Mouse (Mus musculus) WW6 (cell line): ENCODE measurements around the gene Fam107b.
"Not testable (repeated sequence)": the region's sequence is repeated elsewhere in the genome, so short reads cannot be mapped to it uniquely, and the experiment has no call there.

Source experiments
- DNase-seq: peaks from one replicate; pipeline ENCODE4 v3.0.0-alpha.2; 2013; ENCODE audit warnings: low read depth, low spot score

The Fam107b gene

DNA sequence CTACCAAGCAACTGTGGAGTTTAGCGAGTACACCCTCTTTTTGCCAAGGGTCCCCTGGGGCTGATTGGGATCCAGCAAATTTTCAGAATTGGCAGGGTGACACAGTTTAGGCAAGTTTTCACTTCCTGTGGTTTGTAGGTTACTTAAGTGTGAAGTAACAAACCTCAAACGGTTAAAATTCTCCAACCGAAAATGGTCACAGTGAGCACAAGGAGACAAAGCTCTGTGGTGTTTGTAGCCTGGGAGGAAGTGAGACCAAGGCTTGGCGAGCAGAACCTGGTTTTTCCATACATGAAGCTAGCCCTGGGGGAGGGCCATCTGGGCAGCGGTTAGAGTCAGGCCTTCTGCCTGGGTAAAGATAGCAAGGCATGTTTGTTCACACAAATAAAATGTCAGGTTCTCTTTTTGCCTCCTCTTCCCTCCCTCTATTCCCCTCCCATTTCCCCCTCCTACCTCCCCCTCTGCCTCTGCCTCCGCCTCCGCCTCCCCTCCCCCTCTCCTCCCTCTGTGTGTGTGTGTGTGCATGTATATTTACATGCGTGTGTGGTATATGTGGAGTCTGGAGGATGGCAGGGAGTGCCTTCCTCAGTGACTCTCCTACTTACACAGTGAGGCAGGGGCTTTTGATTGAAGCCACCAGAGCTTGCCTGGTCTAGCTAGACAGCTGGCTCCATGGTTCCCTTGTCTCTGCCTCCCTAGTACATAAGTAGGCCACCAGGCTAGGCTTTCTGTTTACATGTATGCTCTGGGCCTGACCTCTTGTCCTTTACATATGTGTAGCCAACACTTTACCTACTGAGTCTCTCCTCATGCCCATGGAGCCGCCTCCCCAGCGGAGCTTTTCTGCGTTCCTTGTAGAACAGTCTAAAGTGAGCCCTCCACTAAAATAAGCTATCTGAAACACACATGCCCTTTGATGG is 87.8 kb downstream of the Fam107b start:
- DNase-seq, result no peak

DNA sequence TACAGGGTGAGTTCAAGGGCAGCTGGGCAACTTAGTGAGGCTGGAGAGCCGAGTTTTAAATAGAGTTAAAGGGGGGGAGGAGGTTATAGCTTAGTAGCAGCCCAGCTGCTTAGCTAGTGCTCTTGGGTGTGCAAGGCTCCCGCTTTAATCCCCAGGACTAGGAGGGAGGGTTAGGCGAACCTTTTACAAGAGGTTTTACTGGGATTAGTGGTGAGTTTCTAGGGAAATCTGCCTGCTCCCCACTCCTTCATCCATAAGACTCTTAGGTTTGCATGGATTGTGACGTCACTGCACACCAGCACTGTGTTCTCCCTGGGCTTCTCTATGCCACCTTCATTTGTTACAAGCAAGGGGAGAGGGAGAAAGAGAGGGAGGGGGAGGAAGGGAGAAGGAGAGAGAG is 88.6 kb downstream of the Fam107b start:
- no peak for DNase-seq

DNA sequence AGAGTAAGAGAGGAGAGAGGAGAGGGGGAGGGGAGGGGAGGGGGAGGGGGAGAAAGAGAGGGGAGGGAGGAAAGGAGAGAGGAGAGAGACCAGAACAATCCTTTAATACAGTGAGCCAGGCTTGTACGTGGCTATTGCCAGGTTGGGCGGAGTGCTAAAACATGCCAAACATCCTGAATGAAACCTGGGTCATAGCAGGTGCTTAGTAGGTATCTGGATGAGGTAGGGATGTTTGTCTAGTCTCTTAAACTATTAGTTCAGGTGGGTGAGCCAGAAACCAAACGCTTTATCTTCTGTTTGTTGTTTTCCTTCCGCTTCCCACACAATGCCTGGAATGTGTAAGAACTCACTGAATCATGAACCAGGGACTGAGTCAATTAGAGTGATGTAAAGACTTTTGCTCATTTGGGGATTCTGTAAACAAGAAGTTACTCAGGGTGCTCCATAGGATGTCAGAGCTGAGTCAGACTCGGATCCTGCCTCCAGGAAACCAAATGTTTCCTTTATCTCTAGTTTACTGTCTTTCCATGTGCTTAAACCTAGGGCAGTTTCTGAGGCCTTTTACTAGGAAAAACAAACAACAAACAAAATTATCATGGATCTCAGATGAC is 89.1 kb downstream of the Fam107b start:
- no peak for DNase-seq

DNA sequence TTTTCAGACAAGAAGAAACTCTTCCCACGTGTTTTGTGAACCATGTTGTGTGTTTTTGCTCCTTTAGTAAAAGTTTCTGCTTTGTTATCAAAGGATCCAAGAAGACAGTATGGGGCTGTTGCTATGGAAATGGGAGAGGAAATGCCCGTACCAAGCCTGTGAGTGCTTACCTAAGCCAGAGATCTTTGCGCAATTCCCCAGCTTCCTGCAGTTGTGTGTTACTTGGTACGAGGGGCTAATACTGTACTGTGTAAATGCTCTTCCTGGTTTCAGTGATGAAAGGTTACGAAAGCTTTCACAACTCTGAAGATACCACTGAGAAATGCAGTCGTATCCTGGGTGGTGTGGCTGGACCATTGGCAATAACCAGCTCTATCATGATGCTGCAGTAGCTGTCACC is 93.8 kb downstream of the Fam107b start:
- no peak for DNase-seq

DNA sequence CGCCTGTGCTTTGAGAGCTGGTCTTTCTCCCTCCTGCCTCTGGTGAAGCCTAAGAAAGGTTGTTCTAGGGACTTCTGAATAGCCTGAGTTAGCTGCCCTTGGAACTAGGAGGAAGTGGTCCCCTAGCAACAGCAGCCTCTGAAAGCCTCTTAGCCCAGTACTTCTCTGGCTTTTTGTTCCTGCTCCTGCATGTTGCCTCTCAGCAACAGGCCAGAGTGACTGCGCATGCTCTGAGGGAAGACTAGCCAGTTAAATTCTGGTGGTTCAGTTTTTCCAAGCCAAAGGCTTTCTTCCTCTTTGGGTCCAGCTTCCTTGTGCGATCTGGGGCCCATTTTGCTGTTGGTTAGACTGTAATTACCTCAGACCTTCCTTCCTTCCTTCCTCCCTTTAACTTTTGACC is 98.4 kb downstream of the Fam107b start:
- no peak for DNase-seq

DNA sequence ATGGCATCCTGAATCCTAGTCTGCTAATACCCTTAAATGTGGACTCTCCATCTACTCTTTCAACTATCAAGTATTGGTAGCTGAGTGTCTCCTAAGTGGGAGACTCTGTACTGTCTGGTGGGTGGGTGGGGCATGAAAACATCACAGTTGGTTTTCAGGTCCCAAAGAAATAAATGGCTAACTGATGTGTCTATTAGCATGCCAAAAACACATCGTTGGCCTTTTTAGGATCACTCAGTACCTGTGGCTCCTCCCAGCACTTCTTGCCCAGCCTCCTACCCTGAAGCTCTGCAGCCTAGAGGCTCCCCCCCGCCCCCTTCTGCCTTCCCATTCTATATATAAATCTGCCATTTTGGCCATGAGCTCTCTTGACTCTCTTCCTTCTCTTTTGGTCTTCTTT is 99.4 kb downstream of the Fam107b start:
- DNase-seq, result peak; percentile 13

DNA sequence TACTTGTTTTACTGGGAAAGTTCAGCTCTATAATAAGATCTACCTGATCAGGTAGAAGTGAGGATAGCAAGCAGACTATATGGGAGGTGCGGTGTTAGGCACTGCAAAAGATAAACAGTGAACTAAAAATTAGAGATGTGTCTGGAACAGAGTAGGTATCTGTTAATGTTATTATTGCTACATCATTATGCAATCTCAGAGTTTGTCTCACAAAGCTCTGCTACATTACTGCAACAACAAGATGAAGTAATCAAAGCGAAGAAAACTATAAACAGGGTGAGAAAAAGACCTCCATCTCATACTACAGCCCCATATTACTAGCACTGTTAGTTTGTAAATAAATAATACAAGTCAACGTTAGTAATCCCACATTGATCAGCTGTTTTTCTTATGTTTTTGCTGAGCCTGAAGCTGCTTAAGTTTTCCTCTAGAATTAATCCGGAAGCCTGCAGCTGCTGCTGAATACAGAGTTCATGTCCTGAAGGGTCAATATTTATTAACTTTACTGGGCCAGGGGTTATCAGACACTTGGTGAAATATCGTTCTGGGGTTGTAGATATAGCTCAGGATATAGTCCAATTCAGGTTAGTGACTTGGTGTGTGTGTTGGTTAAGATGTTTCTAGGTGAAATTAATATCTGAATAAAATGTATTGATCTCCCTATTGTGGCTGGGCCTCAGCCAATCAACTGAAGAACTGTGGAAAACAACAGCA is 102.5 kb downstream of the Fam107b start:
- DNase-seq, result no peak

DNA sequence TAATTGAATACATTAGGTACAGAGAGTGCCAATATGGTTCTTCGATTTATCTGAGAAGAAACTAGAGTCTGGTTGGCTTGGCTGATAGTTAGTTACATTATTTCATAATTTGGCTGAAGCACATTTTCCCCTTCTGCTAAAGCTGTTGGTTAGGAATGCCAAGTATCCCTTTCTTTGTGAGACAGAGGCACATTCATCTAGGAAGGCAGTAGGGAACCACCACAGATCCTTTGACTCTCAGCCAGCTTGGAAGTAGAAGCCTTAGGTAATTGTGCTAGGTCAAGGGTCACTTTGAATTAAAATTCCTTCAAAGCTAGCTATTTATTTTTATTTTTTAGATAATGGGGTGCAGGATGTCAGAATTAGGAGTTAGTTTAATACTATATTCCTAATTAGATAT is 105.2 kb downstream of the Fam107b start:
- no peak for DNase-seq

DNA sequence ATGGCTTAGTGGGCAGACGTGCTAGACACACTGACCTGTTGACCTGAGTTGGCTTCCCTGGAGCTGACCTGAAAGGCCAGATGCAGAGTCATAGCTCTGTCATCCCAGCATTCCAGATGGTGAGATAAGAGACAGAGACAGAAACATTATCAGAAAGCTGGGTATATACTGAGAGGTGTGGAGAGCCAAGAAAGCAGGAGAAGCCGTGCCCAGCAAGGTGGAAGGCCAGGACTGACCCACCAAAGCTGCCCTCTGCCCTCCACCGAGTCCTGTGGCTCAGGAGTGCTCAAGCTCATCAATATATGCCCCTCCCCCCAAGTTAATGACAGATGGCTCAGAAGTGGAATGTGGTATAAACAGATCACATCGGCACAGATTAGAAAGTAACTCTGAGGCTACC is 112.4 kb downstream of the Fam107b start:
- no peak for DNase-seq

DNA sequence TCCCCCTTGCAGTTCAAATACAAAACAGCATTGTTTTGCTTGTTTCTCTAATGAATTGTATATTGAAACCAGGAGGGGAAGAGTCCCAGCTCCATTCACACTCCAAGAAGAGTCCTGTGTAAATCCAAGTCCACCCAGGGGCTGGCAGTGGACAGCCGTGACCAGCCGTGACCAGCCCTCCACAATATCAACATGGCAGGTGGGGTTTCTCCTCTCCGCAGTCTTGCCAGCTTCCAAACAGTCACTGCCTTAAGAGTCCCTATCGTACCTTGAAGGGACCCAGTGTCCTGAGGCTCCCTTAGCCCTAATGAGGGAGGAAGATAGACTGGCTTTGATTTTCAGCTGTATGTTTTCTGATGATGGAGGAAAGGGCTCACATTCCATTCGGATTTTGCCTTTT is 113.1 kb downstream of the Fam107b start:
- DNase-seq, result no peak

DNA sequence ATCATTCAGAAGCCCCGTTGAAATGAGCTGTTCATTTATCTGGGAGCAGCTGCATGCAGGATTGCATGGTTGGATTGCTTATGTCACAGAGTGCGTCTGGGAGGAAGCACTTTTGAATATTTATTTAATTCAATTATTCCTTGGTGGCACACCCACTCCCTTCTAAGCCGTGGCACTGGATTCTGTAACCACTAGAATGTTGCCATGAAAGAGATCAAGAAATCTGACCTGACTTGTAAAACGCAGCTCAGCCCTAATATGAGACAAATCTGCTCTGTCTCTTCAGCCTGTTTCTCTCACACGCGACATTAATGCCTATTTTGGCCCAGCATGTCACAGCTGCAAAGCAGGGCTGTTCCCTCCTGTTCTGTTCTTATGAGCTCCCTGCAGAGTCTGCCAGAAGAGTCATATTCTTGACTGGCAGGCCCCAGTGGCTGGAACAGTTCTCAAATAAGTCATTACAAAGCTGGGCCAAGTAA is 113.5 kb downstream of the Fam107b start:
- DNase-seq, result no peak

DNA sequence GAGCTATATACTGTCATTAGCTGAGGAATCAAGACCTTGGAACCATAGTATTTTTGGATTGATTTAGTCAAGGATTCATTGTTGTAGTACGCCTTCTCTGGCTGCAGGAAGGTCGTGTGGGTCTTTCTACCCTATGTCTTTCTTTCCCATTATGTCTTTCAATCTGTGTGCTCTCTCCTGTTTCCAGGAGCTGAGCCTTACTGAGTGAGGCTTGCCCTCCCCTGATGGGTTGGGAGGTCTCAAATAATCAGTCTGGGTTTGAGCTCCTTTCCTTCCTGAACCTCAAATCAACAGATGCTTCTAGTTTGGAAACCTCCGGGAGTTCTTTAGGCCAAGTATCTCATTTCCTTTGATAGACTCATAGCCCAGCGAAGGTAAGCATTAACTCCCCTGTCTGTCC is 119.9 kb downstream of the Fam107b start:
- DNase-seq, result no peak

DNA sequence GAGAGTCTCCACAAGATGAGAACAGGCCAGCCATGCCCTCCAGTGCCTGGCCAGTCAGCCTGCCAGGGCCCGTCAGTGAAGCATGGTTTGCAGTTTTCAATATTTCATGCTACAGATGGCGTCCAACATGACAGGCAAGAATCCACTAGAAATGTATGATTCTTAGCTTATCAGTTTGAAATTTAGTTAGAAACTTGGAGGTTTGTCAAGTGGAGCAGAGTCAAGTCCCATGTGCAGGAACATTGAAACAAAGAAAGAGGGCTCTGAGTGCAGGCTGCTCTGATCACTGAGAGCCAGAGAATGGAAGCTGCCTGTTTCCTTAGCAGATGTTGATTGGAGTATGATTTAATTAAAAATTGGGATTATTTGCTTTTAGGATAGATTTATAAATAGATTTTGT is 122.5 kb downstream of the Fam107b start:
- DNase-seq, result no peak

DNA sequence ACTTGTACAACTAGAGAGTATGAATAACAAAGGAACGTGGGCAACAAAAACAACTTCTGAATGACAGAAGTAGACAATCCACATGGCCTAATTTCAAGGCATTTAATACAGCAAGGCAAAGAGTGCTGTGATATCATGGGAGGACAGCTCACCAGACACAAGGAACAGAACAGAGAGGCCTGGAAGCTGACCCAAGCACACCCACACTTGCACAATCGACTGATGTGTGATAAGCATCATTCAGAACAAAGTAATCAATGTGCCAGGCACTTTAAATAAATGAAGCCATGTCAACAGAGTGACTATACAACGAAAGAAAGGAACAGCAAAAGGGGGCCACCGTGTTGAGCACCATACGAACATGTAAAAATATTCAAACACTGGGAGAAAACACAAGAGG is 125.6 kb downstream of the Fam107b start:
- DNase-seq, result no peak

DNA sequence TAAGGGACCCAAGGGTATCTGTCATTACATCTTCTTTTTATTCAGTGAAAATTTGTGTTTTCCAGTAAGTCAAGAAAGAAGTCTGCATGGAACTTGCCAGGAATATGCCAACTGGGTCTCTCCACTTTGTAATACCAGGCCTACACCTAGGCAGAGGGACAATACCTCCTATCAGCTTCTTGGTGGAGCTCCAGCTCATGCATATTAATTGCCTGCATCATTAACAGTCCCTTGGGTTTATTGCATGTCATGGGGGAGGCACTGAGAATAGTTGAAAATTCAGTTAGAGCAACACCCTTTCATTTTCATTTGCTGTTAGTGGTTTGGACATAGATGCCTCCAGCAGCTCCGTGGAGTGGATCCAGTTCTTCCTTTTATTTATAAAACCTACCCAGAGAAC is 130.1 kb downstream of the Fam107b start:
- no peak for DNase-seq

DNA sequence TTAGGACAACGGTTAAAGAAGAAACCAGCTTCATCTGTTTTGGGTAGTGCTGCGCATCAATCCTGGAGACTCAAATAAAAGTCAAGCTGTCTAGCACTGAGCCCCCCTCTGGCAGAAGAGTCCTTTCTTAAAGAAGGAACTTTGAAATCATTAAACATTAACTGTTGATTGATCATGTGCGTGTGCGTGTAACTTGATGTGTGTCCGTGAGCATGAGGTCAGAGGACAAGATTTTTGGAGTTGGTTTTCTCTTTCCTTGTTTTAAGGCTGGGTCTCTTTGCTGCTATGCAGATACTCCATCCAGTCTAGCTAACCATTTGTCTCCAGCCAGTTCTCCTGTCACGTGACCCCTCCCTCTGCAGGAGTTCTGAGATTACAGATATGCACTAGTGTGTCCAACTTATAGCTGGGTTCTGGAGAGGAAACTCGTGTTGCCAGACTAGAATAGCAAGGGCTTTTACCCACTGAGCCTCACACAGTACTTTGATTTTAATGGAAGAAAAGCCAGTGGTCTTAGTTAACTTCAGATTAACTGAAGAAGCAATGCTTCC is 132.4 kb downstream of the Fam107b start:
- no peak for DNase-seq

DNA sequence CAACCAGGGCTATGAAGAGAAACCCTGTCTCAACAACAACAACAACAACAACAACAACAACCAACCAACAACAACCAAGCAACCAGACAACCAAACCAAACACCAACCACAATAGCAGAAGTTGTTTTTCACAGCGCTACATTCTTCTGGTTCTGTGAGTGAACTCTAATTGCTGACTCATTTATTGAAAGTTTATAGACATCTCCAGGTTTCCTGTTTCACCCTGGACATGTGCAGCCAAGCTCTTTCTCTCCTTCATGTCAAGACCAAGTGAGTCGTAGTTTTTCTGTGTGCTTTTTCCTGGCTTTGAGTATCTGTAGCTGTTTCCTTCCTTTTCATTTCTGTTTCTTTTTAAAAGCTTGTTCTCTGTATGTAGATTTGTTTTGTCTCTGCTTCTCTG is 133.5 kb downstream of the Fam107b start:
- no peak for DNase-seq

DNA sequence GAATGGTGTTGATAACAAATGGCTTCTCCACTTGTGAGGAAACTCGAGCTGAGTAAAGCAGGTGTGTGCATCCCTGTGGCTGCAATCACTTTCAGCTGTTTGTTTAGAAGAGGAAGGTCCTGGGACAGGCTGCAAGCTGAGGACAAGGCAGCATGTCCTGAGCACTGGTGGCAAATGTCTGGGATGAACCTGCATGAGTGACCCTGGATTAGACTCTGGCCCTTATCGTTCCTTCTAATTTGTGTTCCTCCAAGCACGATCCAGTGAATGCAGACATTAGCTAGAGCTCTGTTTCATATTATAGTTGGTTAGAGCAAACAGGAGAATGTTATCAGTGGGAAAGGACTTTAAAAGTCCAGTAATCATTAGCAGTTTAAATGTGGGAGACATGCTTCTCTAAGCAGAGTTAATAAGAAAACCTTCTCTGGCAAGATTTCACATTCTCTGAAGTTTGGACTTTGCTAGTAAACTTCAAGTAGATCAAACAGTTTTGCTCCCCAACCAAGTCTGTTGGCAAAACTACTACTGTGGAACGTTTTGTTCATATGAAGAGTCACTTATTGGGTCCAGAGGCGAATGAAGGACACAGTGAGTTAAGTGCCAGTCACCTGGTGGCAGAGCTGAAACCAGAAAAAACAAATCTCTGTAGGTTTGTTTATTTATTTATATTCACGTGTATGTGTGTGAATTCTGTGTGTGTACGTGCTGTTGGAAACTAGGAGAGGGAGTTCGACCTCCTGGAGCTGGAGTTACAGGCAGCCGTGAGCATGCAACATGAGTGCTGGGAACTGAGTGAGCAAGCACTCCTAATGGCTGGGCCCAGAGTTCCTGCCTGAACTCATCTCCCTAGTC is 134.2 kb downstream of the Fam107b start:
- no peak for DNase-seq

DNA sequence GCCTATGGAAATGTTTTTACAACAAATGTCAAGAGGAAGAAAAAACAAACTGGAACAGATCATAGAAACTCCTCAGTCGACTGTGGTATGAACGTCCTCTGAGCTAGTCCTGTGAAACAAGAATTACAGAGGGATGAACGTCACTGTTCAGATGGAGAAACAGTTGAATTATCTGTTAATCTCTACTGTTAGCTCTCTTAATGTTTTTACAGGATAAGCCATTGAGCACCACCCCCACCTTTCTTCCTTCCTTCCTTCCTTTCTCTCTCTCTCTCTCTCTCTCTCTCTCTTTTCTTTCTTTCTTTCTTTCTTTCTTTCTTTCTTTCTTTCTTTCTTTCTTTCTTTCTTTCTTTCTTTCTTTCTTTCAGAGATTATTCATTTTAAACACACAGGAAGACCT is 135.0 kb downstream of the Fam107b start:
- not testable (repeated sequence) for DNase-seq

DNA sequence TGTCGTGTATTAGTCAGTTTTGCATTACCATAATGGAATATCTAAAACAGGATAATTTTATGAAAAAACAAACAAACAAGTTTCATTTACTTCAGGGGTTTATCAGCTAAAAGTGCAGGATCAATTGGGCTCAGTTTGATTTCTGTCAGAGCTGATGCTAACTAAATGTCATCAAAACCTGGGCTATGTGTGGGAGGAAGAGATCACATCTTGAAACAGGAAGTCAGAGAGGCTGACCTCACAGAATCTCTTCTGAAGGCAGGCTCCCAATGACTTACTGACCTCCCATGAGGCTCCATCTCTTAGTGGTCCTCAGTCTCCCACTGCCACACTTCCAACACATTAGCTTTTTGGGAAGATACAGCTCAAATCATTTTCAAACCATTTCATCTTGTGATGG is 136.9 kb downstream of the Fam107b start:
- no peak for DNase-seq

DNA sequence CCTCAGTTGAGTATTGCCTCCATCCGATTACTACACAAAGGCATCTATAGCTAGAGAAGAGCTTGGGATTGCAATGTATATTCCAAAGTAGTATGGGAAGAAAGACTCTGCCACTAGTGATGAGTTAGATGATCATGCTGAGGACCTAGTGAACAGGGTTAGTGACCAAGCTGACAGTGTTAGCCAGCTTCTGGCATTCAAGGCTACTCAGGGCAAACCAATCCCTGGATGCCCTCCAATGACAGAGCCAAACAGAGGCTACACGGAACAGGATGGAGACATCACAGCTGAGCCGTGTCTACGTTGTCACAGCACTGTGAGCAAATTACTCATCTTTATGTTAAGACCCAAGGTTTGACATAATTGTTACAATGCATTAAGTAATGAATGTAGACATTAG is 138.3 kb downstream of the Fam107b start:
- no peak for DNase-seq
